Mouse (Mus musculus) urinary bladder, postnatal 14 days (tissue): Measurements from ENCODE around the gene Lrif1.
"Not testable (repeated sequence)": the region's sequence is repeated elsewhere in the genome, so short reads cannot be mapped to it uniquely, and the experiment has no call there.

Experiments
- DNase-seq: peaks from one replicate; pipeline ENCODE4 v3.0.0; 2021; ENCODE audit warnings: low spot score

Lrif1 gene

GRCm38 (mm10) chr3:106684830-106685229 is at the start of gene Lrif1:
Gene Lrif1 (plus strand): TSS chr3:106684987.
- peak; percentile 70 for DNase-seq

DNA sequence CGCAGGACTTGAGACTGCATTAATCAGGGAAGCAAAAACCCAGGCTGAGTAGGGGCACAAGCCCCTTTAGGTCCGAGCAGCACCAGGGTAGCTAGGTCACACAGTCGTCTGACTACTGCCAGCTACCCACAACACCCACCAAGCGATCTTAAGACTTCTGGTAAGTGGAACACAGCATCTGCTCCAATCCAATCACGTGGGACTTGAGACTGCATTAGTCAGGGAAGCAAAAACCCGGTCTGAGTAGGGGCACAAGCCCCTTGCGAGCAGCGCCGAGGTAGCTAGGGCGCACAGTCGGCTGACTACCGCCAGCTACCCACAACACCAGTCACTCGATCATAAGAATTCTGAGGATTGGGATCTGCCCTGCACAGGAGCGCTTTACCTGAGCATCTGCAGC is 12.0 kb upstream of the Lrif1 start:
- not testable (repeated sequence) for DNase-seq

GRCm38 (mm10) chr3:106685381-106685780 is 594 bp downstream of the Lrif1 start:
- DNase-seq, result no peak

DNA sequence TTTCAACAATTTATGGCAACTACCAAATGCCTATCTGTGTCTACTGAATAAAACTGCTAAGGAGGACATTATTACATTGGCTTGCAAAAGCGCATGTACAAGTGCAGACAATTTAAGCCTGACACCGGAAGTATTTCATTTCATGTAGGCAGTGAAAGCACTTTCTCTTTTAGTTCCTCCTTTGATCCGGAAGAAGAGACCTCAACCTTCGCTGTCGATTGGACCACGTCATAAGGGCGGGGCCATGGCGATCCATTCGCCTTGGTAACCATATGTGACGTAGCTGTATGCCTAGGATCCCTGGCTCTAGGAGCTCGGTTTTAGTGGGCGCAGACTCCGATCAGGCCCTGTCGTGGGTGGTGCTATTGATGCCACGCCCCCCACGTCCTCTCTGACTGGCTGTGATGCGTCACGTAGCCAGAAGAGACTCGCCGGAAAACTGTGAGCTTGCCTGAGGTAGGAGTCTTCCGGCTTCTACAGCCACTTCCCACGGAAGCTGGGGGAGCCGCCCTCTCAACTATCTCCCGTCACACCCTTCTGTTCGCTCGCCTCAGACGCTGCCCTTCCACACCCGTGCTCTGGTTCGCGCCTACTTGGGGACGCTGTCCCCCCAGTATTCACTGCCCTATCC is 36.7 kb downstream of the Lrif1 start:
- peak; percentile 97 for DNase-seq

GRCm38 (mm10) chr3:106722028-106722945 is 37.5 kb downstream of the Lrif1 start:
- peak; percentile 84 for DNase-seq

- DNase-seq, result no peak
Measured at GRCm38 (mm10) chr3:106755898-106756297, 71.1 kb downstream of the Lrif1 start.

- no peak for DNase-seq
Measured at GRCm38 (mm10) chr3:106771834-106772233, 87.0 kb downstream of the Lrif1 start.

DNA sequence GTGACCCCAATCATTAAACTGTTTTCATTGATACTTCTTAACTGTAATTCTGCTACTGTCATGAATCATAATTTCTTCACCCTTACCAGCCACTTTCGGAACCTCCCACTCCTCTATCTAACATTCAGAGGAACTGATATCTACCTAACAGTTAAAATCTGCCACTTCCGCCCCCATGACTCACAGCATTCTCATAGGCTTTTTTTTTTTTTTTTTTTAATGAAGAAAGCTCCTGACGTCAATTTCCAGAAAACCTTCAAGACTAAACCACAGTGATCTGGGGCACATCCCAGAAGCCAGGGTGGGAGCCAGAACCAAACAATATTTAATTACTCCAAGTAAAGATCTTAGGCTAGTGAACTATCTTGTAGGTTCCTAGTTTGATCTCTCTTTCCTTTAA is 100.3 kb downstream of the Lrif1 start:
- DNase-seq, result no peak
